Mouse (Mus musculus) hindbrain, postnatal 0 days (tissue): ENCODE results near the gene Hdhd5. TPM values are rescaled to one million over a fixed set of nuclear protein-coding genes. Genes with fewer than 3 reads are reported as not detected.

ENCODE experiments used
- ATAC-seq: fragments of 200-750 bp; cut with Nextera tagmentation; 2 replicates; pipeline ENCODE4 v1.8.0; 2017; ENCODE audit warnings: mild to moderate bottlenecking, moderate TSS enrichment, moderate library complexity
- DNase-seq: peaks from one replicate; pipeline ENCODE4 v3.0.0-alpha.2; 2015; ENCODE audit warnings: low spot score
- H3K27ac ChIP-seq: fragments of 300-500 bp; sonication (generic); 2 replicates; pipeline ENCODE4 v1.5.1; 2014; ENCODE audit warnings: mild to moderate bottlenecking
- H3K27me3 ChIP-seq: fragments of 300-500 bp; sonication (generic); 2 replicates; pipeline ENCODE4 v1.6.1; 2014; ENCODE audit warnings: low read length, mixed read lengths; ENCODE audit not compliant: insufficient read depth
- H3K36me3 ChIP-seq: fragments of 300-500 bp; sonication (generic); 2 replicates; pipeline ENCODE4 v1.6.1; 2014; ENCODE audit warnings: low read length, mixed read lengths; ENCODE audit not compliant: insufficient read depth
- H3K4me1 ChIP-seq: fragments of 300-500 bp; sonication (generic); 2 replicates; pipeline ENCODE4 v1.6.1; 2014; ENCODE audit warnings: antibody characterized with exemption, low read length, mixed read lengths; ENCODE audit not compliant: insufficient read depth
- H3K4me2 ChIP-seq: fragments of 300-500 bp; sonication (generic); 2 replicates; pipeline ENCODE4 v1.6.1; 2014; ENCODE audit warnings: low read depth, mild to moderate bottlenecking, low read length, moderate library complexity, mixed read lengths
- H3K4me3 ChIP-seq: fragments of 300-500 bp; sonication (generic); 2 replicates; pipeline ENCODE4 v1.5.1; 2014; ENCODE audit warnings: low read length
- H3K9ac ChIP-seq: fragments of 300-500 bp; sonication (generic); replicated peaks from 2 replicates; pipeline ENCODE4 v1.6.1; 2014; ENCODE audit warnings: mild to moderate bottlenecking, low read length, moderate library complexity, mixed read lengths
- H3K9me3 ChIP-seq: fragments of 300-500 bp; sonication (generic); 2 replicates; pipeline ENCODE4 v1.6.1; 2016; ENCODE audit warnings: low read length, mixed read lengths
- CTCF ChIP-seq: IDR thresholded peaks from 2 replicates; pipeline ENCODE4 v1.5.1; 2016; ENCODE audit warnings: antibody characterized with exemption, control low read depth, low read depth
- WGBS: fragments of 180-500 bp; shearing (Covaris S2); extraction: QIAGEN DNeasy Blood & Tissue Kit; methylation state at CpG from one replicate; pipeline ENCODE4 v1.1.7; 2014; 5-methylcytosine and 5-hydroxymethylcytosine counted together
- polyA plus RNA-seq: library from polyadenylated mRNA; unstranded; fragments of >200 nt; fragmentation: Nextera tagmentation; extraction: Ambion mirVana; gene quantifications from 2 replicates; pipeline ENCODE4 v1.2.1, GENCODE M21; 2015
- total RNA-seq: library from RNA; depleted of rRNA; stranded (reverse); fragments of >200 nt; gene quantifications from 2 replicates; pipeline ENCODE4 v1.2.3, GENCODE M21; 2014; rRNA removed

The Hdhd5 gene
- total and polyA plus RNA-seq, 2 experiments from 2014 or later: 19.1 to 38.9 TPM

- Histone ChIP-seq H3K9me3 (no peaks in the 10 kb centered on the region), H3K4me3 (peak within 1 kb of the TSS; percentile 57), H3K9ac (peak within 1 kb of the TSS; percentile 56), H3K27ac (peak within 1 kb of the TSS; percentile 3; the same call in 1 of the 2 replicates), H3K4me2 (peak within 1 kb of the TSS; percentile 56), H3K36me3 (no peaks in the 10 kb centered on the region), H3K27me3 (no peaks in the 10 kb centered on the region), H3K4me1 (no peaks in the 10 kb centered on the region)
- peak; percentile 70 for DNase-seq
- no peak for TF ChIP-seq CTCF
- peak; percentile 85 for ATAC-seq
- 1% methylated on average over 69 of the region's 90 CpGs for WGBS
Observed at GRCm38 (mm10) chr6:120463086-120463871, 67.8 kb downstream of the Hdhd5 start, which contains the start of gene Il17ra. TSS of gene Il17ra (plus strand) at chr6:120463247.

- TF ChIP-seq CTCF: no peak
Observed at GRCm38 (mm10) chr6:120462251-120462650, 68.9 kb downstream of the Hdhd5 start.

DNA sequence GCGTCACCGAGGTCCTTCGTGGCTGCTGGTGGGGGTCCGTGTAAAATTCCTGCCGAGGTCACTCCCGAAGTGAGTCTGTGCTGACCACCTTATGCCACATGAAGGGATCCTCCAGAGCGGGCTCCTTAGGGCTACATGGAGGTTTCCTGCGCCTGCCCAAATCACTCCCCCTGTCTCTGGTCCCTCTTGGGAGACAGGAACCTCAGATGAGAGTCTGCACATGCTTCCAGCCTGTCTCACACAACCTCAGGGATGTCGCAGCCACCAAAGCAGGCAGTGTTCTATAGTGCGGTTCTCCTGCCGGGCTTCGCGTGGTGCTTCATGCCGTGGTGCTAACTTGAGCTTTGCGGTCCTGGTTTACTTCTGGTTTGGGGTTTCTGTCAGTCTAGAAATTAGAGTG lies 69.9 kb downstream of the Hdhd5 start:
- 73% methylated on average over 15 of the region's 15 CpGs for WGBS
- ATAC-seq (no peak), DNase-seq (no peak)
- no peaks in the 10 kb centered on the region for H3K9me3 ChIP-seq
- H3K36me3 ChIP-seq: no peaks in the 10 kb centered on the region
- TF ChIP-seq CTCF: no peak
- H3K27me3 ChIP-seq: no peaks in the 10 kb centered on the region
- no peak overlapping the region for H3K9ac ChIP-seq
- no peak overlapping the region for H3K4me2 ChIP-seq
- no peaks in the 10 kb centered on the region for H3K4me1 ChIP-seq
- H3K4me3 ChIP-seq: no peak overlapping the region
- no peak overlapping the region for H3K27ac ChIP-seq

More at GRCm38 (mm10) chr6:120462251-120462650, 68.9 kb downstream of the Hdhd5 start:
- no peaks in the 10 kb centered on the region for H3K9me3 ChIP-seq
- no peak overlapping the region for H3K27ac ChIP-seq
- 59% methylated on average over 6 of the region's 6 CpGs for WGBS
- DNase-seq (no peak), ATAC-seq (no peak)
- no peak overlapping the region for H3K4me2 ChIP-seq
- no peaks in the 10 kb centered on the region for H3K27me3 ChIP-seq
- no peak overlapping the region for H3K9ac ChIP-seq
- no peaks in the 10 kb centered on the region for H3K4me1 ChIP-seq
- H3K4me3 ChIP-seq: no peak overlapping the region
- no peaks in the 10 kb centered on the region for H3K36me3 ChIP-seq

Other genes starting within 250 kb of the Hdhd5 start
- 0.52 TPM in 1 of 2 replicates, not detected in the other for gene D330020A13Rik, start 237.0 kb downstream of the Hdhd5 start, total RNA-seq
- not detected in 2 replicates for gene D330020A13Rik, start 237.0 kb downstream of the Hdhd5 start, polyA plus RNA-seq
- 1.5 and 2.1 TPM in 2 replicates for gene B4galnt3, start 236.8 kb downstream of the Hdhd5 start, total RNA-seq
- 0.26 and 0.31 TPM in 2 replicates for gene B4galnt3, start 236.8 kb downstream of the Hdhd5 start, polyA plus RNA-seq
- 18.5 and 23.4 TPM in 2 replicates for gene Kdm5a, start 167.2 kb downstream of the Hdhd5 start, total RNA-seq
- 23.0 and 24.7 TPM in 2 replicates for gene Kdm5a, start 167.2 kb downstream of the Hdhd5 start, polyA plus RNA-seq
- gene Ccdc77, start 166.9 kb downstream of the Hdhd5 start, total RNA-seq: 4.7 and 6.9 TPM in 2 replicates
- gene Ccdc77, start 166.9 kb downstream of the Hdhd5 start, polyA plus RNA-seq: 9.7 and 10.2 TPM in 2 replicates
- 7.8 and 10.6 TPM in 2 replicates for gene Il17ra, start 68.1 kb downstream of the Hdhd5 start, total RNA-seq
- gene Il17ra, start 68.1 kb downstream of the Hdhd5 start, polyA plus RNA-seq: 5.8 and 7.0 TPM in 2 replicates
- gene Tmem121b, start 37.5 kb downstream of the Hdhd5 start, total RNA-seq: 25.9 and 31.9 TPM in 2 replicates
- 2.3 and 2.5 TPM in 2 replicates for gene Tmem121b, start 37.5 kb downstream of the Hdhd5 start, polyA plus RNA-seq
- 13.2 and 16.9 TPM in 2 replicates for gene Cecr2, start 135.1 kb upstream of the Hdhd5 start, total RNA-seq
- gene Cecr2, start 135.1 kb upstream of the Hdhd5 start, polyA plus RNA-seq: 2.9 and 3.4 TPM in 2 replicates
- gene Slc25a18, start 242.3 kb upstream of the Hdhd5 start, total RNA-seq: 94.7 and 105 TPM in 2 replicates
- 53.8 and 54.1 TPM in 2 replicates for gene Slc25a18, start 242.3 kb upstream of the Hdhd5 start, polyA plus RNA-seq